Mouse (Mus musculus) MEL (cell line): ENCODE data around the gene Osbp.

ENCODE experiments used
- CTCF ChIP-seq, 3 experiments: IDR thresholded peaks in 2 of 3; conservative IDR thresholded peaks in 1 of 3; 2 replicates each; pipeline ENCODE4 v1.5.1; 2011 to 2012; ENCODE audit warnings: low read length in 3 of 3, low read depth in 2 of 3, mild to moderate bottlenecking in 2 of 3, improper control_type of control experiment in 1 of 3, inconsistent platforms in 1 of 3, mixed read lengths in 1 of 3, moderate library complexity in 1 of 3; ENCODE audit not compliant: control insufficient read depth in 1 of 3, insufficient read depth in 1 of 3, poor library complexity in 1 of 3, severe bottlenecking in 1 of 3
- E2F4 ChIP-seq: IDR thresholded peaks from 2 replicates; pipeline ENCODE4 v1.6.1; 2011; ENCODE audit warnings: low read depth, low read length, improper control_type of control experiment, borderline replicate concordance
- ETS1 ChIP-seq: IDR thresholded peaks from 2 replicates; pipeline ENCODE4 v1.6.1; 2012; ENCODE audit warnings: low read depth, mild to moderate bottlenecking, inconsistent platforms, low read length, improper control_type of control experiment, moderate library complexity
- JUND ChIP-seq: IDR thresholded peaks from 2 replicates; pipeline ENCODE4 v1.6.1; 2011; ENCODE audit warnings: low read depth, mild to moderate bottlenecking, improper control_type of control experiment, low read length
- POLR2A ChIP-seq, 2 experiments: IDR thresholded peaks; 2 replicates each; pipeline ENCODE4 v1.6.1; 2011 to 2012; ENCODE audit warnings: low read length in 2 of 2, mild to moderate bottlenecking in 2 of 2, control low read depth in 1 of 2, improper control_type of control experiment in 1 of 2, low read depth in 1 of 2, moderate library complexity in 1 of 2; ENCODE audit not compliant: control insufficient read depth in 1 of 2, insufficient read depth in 1 of 2, poor library complexity in 1 of 2
- SMC3 ChIP-seq: IDR thresholded peaks from 2 replicates; pipeline ENCODE4 v1.6.1; 2011; ENCODE audit warnings: low read depth, low read length, improper control_type of control experiment
- USF1 ChIP-seq: IDR thresholded peaks from 2 replicates; pipeline ENCODE4 v1.6.1; 2014; ENCODE audit warnings: low read depth, mild to moderate bottlenecking, inconsistent platforms, low read length, improper control_type of control experiment, moderate library complexity

- no peak for TF ChIP-seq E2F4
- TF ChIP-seq SMC3 = no peak
- no peak for TF ChIP-seq CTCF (IDR thresholded peaks at IDR 0.05 in 2 of 3, conservative IDR thresholded peaks at IDR 0.05 in 1 of 3; ENCODE audit: control insufficient read depth in 1 of 3, insufficient read depth in 1 of 3, low read depth in 2 of 3, low read length in 3 of 3, poor library complexity in 1 of 3, severe bottlenecking in 1 of 3)
- no peak for TF ChIP-seq JUND
- no peak for TF ChIP-seq POLR2A (IDR thresholded peaks at IDR 0.05; ENCODE audit: control insufficient read depth in 1 of 2, insufficient read depth in 1 of 2, low read depth in 1 of 2, low read length in 2 of 2, poor library complexity in 1 of 2)
- TF ChIP-seq ETS1 = no peak
- no peak for TF ChIP-seq USF1
Observed at GRCm38 (mm10) chr19:11922068-11922467, 43.7 kb upstream of the Osbp start.
